Mouse (Mus musculus) C2C12 (cell line): ENCODE data around the gene Prcd.

ENCODE experiments used
- CTCF ChIP-seq: IDR thresholded peaks from one replicate; pipeline ENCODE4 v1.5.1; 2011; ENCODE audit not compliant: control insufficient read depth, insufficient read depth, insufficient read length
- MAX ChIP-seq: IDR thresholded peaks from one replicate; pipeline ENCODE4 v1.6.1; 2011; ENCODE audit warnings: mild to moderate bottlenecking, control low read depth
- MYOD1 ChIP-seq: IDR thresholded peaks from one replicate; pipeline ENCODE4 v1.6.1; 2011; ENCODE audit warnings: low read depth; ENCODE audit not compliant: control insufficient read depth, insufficient read length

GRCm38 (mm10) chr11:116648213-116648921 is 5.0 kb upstream of the Prcd start:
- TF ChIP-seq MAX (no peak), CTCF (no peak), MYOD1 (no peak)
